Mouse (Mus musculus) G1E (cell line): Measurements from ENCODE around the gene H13. TPM values are rescaled to one million over a fixed set of nuclear protein-coding genes. Genes with fewer than 3 reads are reported as not detected.
A peak's percentile ranks its signal among the peaks of the same experiment; 100 is the strongest.
"Not testable (repeated sequence)": the region's sequence is repeated elsewhere in the genome, so short reads cannot be mapped to it uniquely, and the experiment has no call there.

ENCODE experiments used
- ATAC-seq: 2 replicates; pipeline ENCODE4 v1.8.0; 2016; ENCODE audit warnings: mild to moderate bottlenecking; ENCODE audit not compliant: insufficient number of reproducible peaks, poor library complexity, low FRiP score, severe bottlenecking; ENCODE audit errors: extremely low read depth
- DNase-seq: peaks from one replicate; pipeline ENCODE4 v3.0.0; 2012; ENCODE audit warnings: low spot score
- H3K27me3 ChIP-seq: 2 replicates; pipeline ENCODE4 v1.6.1; 2012; ENCODE audit warnings: mild to moderate bottlenecking, low read length, inconsistent platforms; ENCODE audit not compliant: insufficient read depth
- H3K36me3 ChIP-seq: replicated peaks from 2 replicates; pipeline ENCODE3; 2012; ENCODE audit warnings: mild to moderate bottlenecking, inconsistent platforms
- H3K4me1 ChIP-seq: 2 replicates; pipeline ENCODE4 v1.6.1; 2012; ENCODE audit warnings: low read depth, low read length, inconsistent platforms, mixed read lengths; ENCODE audit not compliant: insufficient read depth
- H3K4me3 ChIP-seq: 2 replicates; pipeline ENCODE4 v1.5.1; 2012; ENCODE audit warnings: low read depth, mild to moderate bottlenecking, inconsistent platforms, low read length, moderate library complexity, mixed read lengths
- H3K9me3 ChIP-seq: replicated peaks from 2 replicates; pipeline ENCODE4 v1.6.1; 2012; ENCODE audit warnings: inconsistent platforms
- CTCF ChIP-seq: IDR thresholded peaks from 2 replicates; pipeline ENCODE4 v1.5.1; 2012; ENCODE audit warnings: low read depth, low read length, inconsistent platforms, mixed read lengths
- GATA1 ChIP-seq: IDR thresholded peaks from 2 replicates; pipeline ENCODE4 v1.6.1; 2012; ENCODE audit warnings: borderline replicate concordance, low read length, inconsistent platforms, mixed read lengths
- GATA2 ChIP-seq: IDR thresholded peaks from 2 replicates; pipeline ENCODE4 v1.6.1; 2012; ENCODE audit warnings: low read depth, low read length, inconsistent platforms, borderline replicate concordance
- POLR2AphosphoS5 ChIP-seq: IDR thresholded peaks from 2 replicates; pipeline ENCODE4 v1.6.1; 2012; ENCODE audit warnings: low read depth, low read length, inconsistent platforms; ENCODE audit not compliant: insufficient replicate concordance
- TAL1 ChIP-seq: conservative IDR thresholded peaks from 2 replicates; pipeline ENCODE4 v1.6.1; 2012; ENCODE audit warnings: low read depth, low read length, inconsistent platforms, mixed read lengths
- polyA plus RNA-seq: library from polyadenylated mRNA; stranded (reverse); fragments of >175 nt; gene quantifications from 2 replicates; pipeline ENCODE4 v1.2.3, GENCODE M21; 2012
- total RNA-seq, 2 experiments: library from RNA; stranded (forward) in 1 of 2; stranded (reverse) in 1 of 2; fragments of 200-1000 nt in 1 of 2; fragments of >200 nt in 1 of 2; fragmentation: Nextera tagmentation in 1 of 2; gene quantifications; 2 replicates each; pipeline ENCODE4 v1.2.3; 2014 to 2017

The H13 gene
- total and polyA plus RNA-seq, 3 experiments, result 43.2 to 65.2 (median 54.2) TPM

GRCm38 (mm10) chr2:152653874-152654715, 15.2 kb upstream of the H13 start:
- Histone ChIP-seq H3K9me3 (0 out of 2 replicates have a peak, but pooled peaks cover 2% of the 10 kb centered on the region), H3K4me3 (no peak overlapping the region), H3K36me3 (no peaks in the 10 kb centered on the region), H3K4me1 (no peaks in the 10 kb centered on the region), H3K27me3 (peaks cover 8% of the 10 kb centered on the region)
- TF ChIP-seq CTCF (no peak), POLR2AphosphoS5 (no peak), TAL1 (no peak), GATA2 (no peak)
- no peak for ATAC-seq
- DNase-seq, result no peak

GRCm38 (mm10) chr2:152657398-152657797, 11.9 kb upstream of the H13 start:
- no peak for TF ChIP-seq POLR2AphosphoS5
- no peak for TF ChIP-seq TAL1
- TF ChIP-seq GATA1, result no peak
- TF ChIP-seq GATA2, result no peak
- Histone ChIP-seq H3K9me3 (0 out of 2 replicates have a peak, but pooled peaks cover 2% of the 10 kb centered on the region), H3K36me3 (no peaks in the 10 kb centered on the region), H3K4me1 (no peaks in the 10 kb centered on the region), H3K4me3 (no peak overlapping the region), H3K27me3 (peaks cover 16% of the 10 kb centered on the region)
- ATAC-seq (no peak), DNase-seq (no peak)

DNA sequence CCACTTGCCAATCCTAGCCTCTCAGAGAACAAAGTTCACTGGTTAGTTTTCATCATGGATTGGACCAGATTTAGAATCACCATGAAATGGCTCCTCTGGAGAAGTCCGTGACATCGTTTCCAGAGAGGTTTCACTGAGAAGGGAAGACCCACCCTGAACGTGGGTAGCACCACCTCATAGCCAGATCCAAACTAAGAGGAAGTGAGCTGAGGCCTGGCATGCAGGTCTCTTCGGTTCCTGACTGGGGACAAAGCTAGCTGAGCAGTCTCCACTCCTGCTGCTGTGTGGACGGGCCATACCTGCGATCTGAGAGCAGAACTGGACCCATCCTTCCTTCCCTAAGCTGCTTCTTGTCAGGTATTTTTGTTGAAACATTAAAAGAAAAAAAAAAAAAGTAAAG, 8.1 kb upstream of the H13 start:
- Histone ChIP-seq H3K36me3 (no peaks in the 10 kb centered on the region), H3K9me3 (0 out of 2 replicates have a peak, but pooled peaks cover 2% of the 10 kb centered on the region), H3K4me1 (no peaks in the 10 kb centered on the region), H3K4me3 (no peak overlapping the region), H3K27me3 (peaks cover 24% of the 10 kb centered on the region)
- no peak for DNase-seq
- no peak for TF ChIP-seq TAL1
- TF ChIP-seq CTCF, result no peak
- no peak for ATAC-seq

DNA sequence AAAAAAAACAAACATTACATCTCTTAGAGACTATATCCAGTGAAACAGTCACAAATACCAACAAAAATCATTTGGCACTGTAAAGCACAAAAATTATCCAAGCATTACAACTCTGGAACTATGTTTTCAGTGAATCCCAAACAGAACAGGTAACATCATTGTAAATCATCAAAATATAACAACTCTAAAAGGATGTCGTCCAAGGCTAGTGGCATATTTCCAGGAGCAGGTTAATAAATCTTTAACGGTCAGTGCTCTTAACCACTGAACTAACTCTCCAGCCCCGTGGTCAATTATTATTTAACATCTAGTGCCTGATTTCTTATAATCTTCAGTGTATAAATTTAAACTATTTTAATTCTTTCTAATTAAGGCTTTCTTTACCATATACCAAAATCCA, 3.1 kb upstream of the H13 start:
- peaks cover 22% of the 10 kb centered on the region for H3K4me1 ChIP-seq
- DNase-seq, H3K9me3 ChIP-seq, H3K4me3 ChIP-seq, H3K36me3 ChIP-seq, ATAC-seq: not testable (repeated sequence)
- peaks cover 33% of the 10 kb centered on the region for H3K27me3 ChIP-seq

- ATAC-seq (no peak), DNase-seq (peak; percentile 58)
- peak overlapping the region; percentile 96 for H3K4me3 ChIP-seq
- H3K36me3 ChIP-seq, result peaks cover 39% of the 10 kb centered on the region
- TF ChIP-seq GATA2 (no peak), TAL1 (no peak), GATA1 (no peak), CTCF (no peak), POLR2AphosphoS5 (no peak)
- peaks cover 46% of the 10 kb centered on the region for H3K4me1 ChIP-seq
- H3K9me3 ChIP-seq, result no peaks in the 10 kb centered on the region
- H3K27me3 ChIP-seq, result peaks cover 17% of the 10 kb centered on the region
These were observed 601 bp downstream of the H13 start for GRCm38 (mm10) chr2:152669639-152670484.

DNA sequence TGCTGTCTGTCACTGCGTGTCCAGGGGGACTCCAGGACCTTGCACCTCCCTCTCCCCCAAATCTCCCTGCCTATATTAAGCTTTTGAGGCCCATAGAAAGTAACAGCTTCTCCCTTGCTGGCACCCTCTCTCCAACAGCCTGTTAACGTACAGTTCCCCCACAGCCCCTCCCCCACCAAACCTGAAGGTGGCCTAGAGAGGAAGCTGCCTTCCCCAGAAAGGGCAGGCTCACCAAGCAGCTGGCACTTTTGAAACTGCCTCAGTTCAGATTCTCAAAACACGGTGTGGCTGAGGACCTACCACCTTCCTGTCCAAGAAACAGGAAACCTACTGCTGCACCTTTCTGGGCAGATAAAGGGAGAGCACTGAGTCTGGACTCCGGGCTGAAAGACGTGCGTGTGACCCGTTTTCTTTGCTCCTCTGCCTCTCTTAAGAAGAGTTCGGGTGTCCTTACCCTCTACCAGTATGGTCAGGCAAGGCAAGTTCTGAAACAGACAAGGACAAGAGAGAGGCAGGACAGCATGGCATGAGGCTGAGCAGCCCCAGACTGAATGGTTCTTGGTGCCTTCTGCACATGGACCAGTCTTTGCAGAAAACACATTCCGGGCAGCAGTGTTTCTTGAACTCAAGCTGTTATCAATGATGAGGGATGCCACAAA, 1.9 kb downstream of the H13 start:
- TF ChIP-seq TAL1 (no peak), GATA2 (no peak), CTCF (no peak), GATA1 (no peak), POLR2AphosphoS5 (no peak)
- Histone ChIP-seq H3K27me3 (peaks cover 11% of the 10 kb centered on the region), H3K9me3 (no peaks in the 10 kb centered on the region), H3K36me3 (peaks cover 51% of the 10 kb centered on the region), H3K4me3 (peak overlapping the region; percentile 96), H3K4me1 (peaks cover 57% of the 10 kb centered on the region)
- peak; percentile 17; the same call in 1 of the 2 replicates for ATAC-seq
- DNase-seq, result peak; percentile 63
